Mouse (Mus musculus): ENCODE measurements around the gene Pm20d1.

GRCm38 (mm10) chr1:131869561-131869960 is 72.4 kb downstream of the Pm20d1 start:
- no peak for TF ChIP-seq POLR2A (IDR thresholded peaks at IDR 0.05; ENCODE audit: control insufficient read depth, extremely low read depth, insufficient read depth, low read length, poor library complexity)
- TF ChIP-seq CTCF (IDR thresholded peaks at IDR 0.05; ENCODE audit: borderline replicate concordance, control insufficient read depth, extremely low read depth, insufficient read depth, low read length, poor library complexity): no peak

Data from thymus, adult 2 months (tissue).